Mouse (Mus musculus) megakaryocyte-erythroid progenitor cell, adult 5-6 weeks (primary cell): ENCODE data around the gene Mybph. TPM values are rescaled to one million over a fixed set of nuclear protein-coding genes. Genes with fewer than 3 reads are reported as not detected.

ENCODE experiments used
- ATAC-seq: replicated peaks from 2 replicates; pipeline ENCODE4 v1.8.0; 2016; ENCODE audit warnings: mild to moderate bottlenecking, inconsistent platforms; ENCODE audit not compliant: severe bottlenecking, poor library complexity, low FRiP score, low TSS enrichment
- total RNA-seq, 2 experiments: library from RNA; stranded (forward) in 1 of 2; stranded (reverse) in 1 of 2; fragments of 200-1000, 215-1000 nt in 1 of 2; fragments of >200 nt in 1 of 2; fragmentation: Nextera tagmentation in 1 of 2; gene quantifications; 2 replicates each; pipeline ENCODE4 v1.2.3; 2014 to 2017

Mybph gene
- total RNA-seq, 2 experiments from 2014 or later: not detected

DNA sequence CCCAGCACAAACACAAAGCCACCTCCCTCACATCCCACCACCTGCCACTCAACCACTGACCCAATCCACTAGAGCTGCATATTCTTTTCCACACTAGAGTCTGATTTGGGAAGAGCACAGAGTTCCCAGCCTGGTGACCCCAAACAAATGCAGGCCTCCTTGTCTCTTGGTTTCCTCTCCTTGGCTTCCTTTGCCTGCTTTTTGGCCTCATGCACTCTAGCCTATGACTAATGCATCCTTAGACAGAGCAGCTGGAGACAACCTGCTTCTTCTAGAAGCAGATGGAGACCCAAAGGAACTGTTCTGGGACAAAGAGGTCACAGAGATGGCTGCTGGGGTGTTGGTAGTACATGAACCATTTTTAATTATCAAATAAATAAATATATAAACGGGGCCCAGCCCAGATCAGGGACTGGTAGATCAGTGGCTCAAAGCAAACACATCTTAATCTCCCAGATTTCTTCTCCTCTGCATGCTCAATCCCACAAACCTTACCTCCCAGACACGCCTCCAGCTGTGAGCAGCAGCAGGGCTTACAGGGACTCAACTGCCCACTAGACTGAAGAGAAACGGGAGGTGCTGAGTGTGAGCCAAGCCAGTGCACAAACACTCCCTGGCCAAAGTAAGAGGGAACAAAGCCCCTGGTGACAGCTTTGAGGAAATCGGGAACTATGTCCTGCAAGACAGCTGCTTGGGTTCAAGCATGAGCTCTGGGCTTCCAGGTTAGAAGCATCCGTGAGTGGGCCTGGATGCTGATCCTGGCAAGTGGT lies 36.7 kb downstream of the Mybph start:
- no peak for ATAC-seq

GRCm38 (mm10) chr1:134230638-134231228 lies 37.5 kb downstream of the Mybph start:
- ATAC-seq: no peak

GRCm38 (mm10) chr1:134231270-134231669 lies 38.0 kb downstream of the Mybph start:
- ATAC-seq: no peak

DNA sequence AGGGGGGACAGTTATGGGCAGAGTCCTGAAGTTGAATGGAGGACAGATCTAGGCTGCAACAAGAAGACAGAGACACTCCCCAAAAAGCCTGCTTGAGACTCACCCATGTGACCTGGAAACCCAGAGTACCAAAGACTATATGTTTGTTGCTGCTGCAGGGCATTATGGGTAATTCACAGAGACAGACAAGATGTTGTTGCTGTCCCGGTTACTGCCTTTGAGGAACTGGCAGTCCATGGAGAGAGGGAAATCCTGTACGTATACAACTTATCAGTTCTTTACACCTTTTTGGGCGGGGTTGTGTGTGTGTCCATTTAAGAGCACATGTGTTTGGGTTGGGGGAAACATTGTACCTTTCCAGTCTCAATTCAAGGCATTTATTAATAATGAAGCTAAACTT lies 38.4 kb downstream of the Mybph start:
- ATAC-seq: 0 out of 2 replicates have a peak, but pooled peaks have one; percentile 9

DNA sequence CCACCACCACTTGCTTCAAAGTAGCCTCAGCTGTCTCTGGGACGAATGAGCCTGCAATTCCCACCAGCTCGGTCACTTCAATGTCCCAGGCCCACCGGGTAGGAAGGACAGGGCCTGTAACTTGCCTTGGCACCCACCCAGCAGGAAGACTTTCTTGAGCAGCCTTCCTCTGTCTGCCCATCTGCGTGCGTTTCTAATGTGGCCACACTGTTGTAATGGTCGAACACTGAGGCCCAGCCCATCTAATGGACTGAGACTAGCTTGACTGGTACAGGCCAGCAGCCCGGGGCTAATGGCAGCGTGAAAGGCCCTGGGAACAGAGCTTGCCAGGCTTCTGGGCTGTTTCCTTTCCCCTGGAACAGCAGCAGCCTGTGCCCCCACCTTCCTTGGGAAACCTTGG lies 39.1 kb downstream of the Mybph start:
- ATAC-seq: no peak

GRCm38 (mm10) chr1:134232778-134233531 lies 39.7 kb downstream of the Mybph start:
- no peak for ATAC-seq

- no peak for ATAC-seq
Measured at GRCm38 (mm10) chr1:134233681-134234454, 40.6 kb downstream of the Mybph start.

DNA sequence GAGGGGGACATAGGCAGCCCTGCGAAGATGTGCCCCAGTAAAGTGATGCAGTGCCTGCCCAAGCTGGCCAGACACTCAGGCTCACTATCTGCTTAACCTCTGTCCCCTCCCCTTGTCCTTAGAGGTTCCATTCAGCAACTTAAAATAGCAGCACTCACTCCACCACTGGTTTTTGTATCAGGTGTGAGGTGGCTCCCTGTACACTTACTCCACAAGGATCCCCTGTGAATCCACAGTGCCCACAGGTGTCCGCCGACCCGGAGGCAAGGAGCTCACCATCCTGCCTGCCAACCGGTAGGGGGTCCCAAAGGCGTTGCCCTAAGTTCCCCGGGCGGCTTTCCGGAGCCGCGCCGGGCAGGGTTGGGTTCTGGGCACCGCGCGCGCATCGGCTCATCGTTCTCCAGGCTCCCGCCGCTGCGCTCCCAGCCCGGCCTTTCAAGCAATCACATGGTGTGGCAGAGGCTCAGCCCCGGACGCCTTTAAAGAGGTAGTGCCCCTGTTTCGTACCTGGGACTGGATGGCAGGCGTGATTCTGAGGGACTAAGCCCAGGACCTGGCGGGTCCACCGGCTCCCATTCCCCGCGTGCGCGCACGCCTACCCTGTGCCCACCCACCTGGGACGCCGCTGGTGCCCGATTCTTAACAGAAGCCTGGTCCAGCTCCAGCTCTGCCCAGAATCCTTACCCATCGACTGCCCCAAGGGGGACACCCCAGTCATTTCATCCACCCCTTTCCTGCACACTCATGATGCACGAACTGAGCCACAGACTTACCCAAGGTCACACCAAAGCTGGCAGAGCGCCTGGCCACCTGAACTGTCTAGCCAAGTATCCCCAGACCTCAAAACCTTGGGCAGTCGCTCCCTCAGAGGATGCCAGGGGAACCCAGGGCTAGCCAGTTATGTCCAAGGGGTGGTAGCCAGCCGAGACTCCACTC lies 41.5 kb downstream of the Mybph start:
- no peak for ATAC-seq

GRCm38 (mm10) chr1:134235391-134235921 lies 42.2 kb downstream of the Mybph start, which contains the start of gene Adora1:
TSS of gene Adora1 (minus strand) at chr1:134235431.
- ATAC-seq: no peak

GRCm38 (mm10) chr1:134236142-134236541 lies 42.9 kb downstream of the Mybph start:
- no peak for ATAC-seq

DNA sequence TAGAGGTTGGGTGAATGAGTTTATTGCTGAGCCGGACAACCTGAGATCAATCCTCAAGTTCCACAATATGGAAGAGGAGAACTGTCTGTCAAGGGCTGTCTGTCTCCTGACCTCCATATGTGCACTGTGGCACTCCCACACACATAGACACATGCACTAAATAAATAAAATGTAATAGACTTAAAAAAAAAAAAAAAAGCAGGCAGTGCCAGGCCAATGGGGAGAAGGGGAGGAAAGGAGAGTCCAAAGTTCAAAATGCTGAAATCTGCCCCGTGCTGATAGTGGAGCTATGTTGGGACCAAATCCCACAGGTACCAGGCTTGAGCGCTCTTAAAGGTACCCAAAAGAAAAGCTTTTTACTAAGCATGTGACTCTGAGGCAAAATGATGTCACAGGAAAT lies 44.2 kb downstream of the Mybph start:
- no peak for ATAC-seq

GRCm38 (mm10) chr1:134240701-134241100 lies 47.5 kb downstream of the Mybph start:
- ATAC-seq: no peak

DNA sequence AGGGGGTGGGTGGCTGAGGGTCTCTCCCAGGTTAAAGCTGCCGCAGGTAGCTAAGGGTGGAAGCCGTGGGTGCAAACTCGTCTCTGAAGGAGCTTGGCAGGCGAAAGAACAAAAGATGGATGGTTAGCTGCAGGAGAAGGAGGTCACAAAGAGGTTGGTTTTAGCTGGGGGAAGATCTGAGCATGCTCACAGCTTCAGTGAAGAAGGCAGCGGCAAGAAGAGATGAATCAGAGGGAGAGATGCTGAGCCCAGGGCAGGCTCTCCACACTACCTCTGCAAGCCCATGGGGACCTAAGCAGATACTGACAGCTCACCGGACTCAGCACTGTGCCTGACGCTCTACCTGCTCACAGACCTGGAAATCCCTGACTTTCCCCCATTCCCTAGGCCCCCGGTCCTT lies 48.0 kb downstream of the Mybph start:
- ATAC-seq: no peak

DNA sequence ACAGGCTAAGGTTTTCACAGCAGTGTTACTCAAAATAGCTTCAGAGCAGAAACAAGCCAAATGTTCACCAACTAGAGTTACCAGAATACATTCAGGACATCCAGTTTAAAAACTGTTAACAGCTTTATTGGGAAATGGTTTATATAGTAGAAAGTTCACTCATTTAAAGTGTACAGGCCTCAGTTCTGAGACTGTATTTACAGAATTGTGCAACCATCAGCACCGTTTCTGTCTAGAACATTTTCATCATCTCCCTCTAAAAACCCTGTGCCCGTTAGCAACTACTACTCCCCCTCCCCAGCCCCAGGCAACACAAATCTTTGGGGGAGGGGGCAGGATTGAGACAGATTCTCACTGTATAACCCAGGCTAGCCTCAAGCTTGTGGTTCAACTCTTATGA lies 49.0 kb downstream of the Mybph start:
- no peak for ATAC-seq

DNA sequence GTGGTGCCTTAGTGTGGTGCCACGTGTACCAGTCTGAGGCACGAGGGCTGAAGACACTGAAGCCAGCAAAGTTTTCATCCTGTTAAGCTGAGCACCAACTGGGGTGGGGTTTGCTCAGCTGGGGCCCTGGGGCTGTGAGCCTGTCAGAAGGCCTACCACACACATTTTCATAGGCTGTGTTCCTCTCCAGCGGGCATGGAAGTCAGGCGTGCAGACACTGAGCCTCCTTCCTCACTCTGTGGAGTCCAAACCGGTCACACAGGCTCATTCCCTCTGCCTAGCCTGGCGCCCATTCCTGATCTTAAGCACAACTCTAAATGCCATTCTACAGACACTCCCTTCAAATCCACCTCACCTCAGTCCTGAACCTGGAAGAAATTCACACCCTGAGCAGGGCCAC lies 50.3 kb downstream of the Mybph start:
- ATAC-seq: no peak

GRCm38 (mm10) chr1:134243948-134244914 lies 51.0 kb downstream of the Mybph start:
- ATAC-seq: peak; percentile 97

GRCm38 (mm10) chr1:134245004-134245717 lies 51.9 kb downstream of the Mybph start:
- no peak for ATAC-seq
